Mouse (Mus musculus): Measurements from ENCODE around the gene Gm28043.

Gm28043 gene

DNA sequence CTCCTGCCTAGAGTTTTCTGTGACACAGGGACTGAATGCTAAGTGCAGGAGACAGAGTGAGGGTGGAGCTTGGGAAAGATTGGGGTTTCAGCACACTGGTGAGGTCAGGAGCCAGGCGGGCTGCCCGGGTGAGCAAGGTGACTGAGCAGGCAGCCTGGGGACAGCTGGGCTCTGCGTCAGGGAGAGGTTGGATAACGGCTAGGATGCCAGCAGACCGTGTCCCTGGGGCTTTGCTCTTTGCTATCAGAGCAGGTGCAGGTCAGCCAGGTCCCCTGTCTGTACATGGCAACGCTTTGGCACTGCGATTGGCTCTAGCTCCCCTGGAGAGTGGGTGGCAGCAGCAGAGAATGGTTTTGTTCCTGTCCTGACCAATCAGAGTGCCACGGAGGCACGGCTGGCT lies 12.6 kb downstream of the Gm28043 start:
- DNase-seq (ENCODE audit: low spot score), result no peak

DNA sequence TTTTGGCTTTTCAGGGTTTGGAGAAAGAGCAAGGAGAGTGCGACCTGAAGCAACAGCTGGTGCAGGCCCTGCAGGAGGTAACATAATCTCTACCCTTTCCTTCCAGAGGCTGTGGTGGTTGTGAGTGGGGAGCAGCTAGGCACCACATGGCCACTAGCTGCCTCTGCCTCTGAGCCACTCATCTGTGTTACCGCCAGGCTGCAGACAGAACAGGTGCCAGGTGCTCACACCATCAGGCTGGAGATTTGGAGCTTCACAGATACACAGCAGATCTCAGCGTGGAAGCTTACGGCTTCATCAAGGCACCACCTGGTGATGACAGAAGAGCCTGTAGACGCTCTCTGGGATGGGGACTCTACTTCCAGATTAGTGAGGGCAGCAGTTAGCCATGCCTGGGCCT lies 14.3 kb downstream of the Gm28043 start:
- DNase-seq (ENCODE audit: low spot score), result no peak

DNA sequence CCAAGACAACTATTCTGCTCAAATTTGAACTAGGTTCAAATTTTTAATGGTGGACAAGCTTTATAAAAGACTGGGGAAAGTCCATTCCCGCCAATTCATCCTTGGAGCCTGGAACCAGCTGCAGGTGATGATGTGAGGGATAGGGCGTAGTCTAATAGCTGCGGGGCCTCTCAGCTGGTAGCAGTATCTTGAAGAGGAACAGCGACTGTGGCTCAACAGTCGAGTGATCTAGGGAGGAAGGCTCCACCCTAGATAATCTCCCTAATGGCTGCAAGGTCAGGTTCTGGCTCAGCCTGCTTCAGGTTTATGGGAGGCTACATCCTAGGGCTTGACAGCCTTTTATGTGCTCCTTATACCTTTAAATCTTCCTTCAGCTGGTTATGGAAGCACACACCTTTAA lies 14.9 kb downstream of the Gm28043 start:
- no peak for DNase-seq (ENCODE audit: low spot score)

DNA sequence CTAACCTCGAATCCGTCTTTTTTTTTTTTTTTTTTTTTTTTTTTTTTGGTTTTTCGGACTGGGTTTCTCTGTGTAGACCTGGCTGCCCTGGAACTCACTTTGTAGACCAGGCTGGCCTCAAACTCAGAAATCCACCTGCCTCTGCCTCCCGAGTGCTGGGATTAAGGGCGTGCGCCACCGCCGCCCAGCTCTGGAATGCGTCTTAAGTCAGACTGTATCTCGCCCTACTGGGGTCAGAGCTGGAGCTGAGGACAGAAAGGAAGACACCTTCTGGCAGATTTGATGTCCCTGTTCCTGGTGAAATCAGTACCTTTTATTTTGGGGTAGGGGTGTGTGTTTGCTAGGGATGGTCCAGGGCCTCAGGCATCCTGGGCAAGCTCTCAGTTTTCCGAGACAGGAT lies 17.6 kb downstream of the Gm28043 start:
- DNase-seq (ENCODE audit: low spot score), result no peak

DNA sequence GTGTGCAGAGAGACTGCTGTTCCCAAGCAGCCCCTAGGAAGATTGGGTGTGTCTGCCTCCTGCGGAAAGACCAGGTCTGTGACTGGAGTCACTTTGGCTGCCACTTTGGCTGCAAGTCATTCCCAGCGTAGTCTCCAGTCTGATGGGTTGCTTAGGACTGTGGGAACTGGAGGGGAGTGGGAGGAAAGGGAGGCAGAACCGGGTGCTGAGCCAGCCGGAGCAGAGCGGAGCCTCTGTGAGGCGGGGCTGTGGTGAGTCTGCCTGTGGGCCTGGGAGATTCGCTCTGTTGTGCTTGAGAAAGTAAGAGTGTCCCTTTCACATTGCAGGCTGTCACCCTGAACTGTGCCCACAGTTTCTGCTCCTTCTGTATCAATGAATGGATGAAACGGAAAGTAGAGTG lies 20.8 kb downstream of the Gm28043 start:
- DNase-seq (ENCODE audit: low spot score), result no peak

DNA sequence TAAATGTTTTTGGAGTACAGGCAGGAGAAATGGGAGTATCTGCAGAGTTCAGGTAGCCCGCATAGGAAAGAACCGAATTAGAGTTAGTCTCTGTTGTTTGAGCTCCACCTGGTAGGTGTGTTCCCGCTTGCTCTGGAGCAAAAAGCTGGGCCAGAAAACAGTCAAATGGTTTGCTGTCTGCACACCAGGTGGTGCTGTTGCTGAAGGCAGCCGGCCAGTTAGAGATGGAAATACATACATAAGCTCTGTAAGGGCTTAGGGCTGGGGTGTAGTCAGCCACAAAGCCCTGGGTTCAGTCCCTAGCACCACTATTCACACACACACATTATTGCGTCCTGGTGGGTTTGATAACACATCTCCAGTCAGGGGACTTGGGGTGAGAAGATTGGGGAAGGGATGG lies 21.4 kb downstream of the Gm28043 start:
- DNase-seq (ENCODE audit: low spot score), result no peak

DNA sequence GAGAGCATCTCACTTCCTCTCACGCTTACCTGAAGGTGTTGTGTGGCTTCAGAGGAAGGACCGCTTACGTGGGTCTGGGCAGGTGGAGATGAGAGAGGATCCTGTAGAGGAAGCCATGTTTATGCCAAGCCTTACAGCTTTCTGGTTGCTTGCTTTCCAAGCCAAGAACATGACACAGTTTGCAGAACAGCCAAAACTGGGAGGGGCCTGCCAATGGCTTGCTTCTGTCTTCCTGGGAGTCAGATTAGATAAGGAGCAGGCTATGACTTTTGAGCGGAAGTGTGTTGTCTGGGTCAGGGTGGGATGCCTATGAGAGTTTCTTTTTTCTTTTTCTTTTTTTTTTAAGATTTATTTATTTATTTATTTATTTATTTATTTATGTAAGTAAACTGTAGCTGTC lies 22.7 kb downstream of the Gm28043 start:
- no peak for DNase-seq (ENCODE audit: low spot score)

DNA sequence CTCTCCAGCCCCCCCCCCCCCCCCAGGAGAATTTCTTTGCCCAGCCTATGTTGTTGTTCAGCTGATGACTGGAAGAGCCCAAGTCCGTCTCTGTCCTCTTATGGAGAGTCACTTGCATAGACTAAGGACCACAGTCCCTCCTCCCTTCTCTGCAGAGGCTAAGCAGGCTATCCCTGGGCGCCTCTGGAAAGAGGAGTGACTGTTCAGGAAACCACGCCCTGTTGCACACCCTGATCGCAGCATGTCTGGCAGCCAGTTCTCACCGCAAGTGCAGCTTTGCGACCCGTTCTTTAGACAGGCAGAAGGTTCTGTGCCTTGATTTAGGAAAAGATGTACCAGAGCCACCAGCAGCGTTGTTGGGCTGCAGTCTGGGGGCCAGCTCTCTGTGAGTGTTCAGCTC lies 23.2 kb downstream of the Gm28043 start:
- no peak for DNase-seq (ENCODE audit: low spot score)

DNA sequence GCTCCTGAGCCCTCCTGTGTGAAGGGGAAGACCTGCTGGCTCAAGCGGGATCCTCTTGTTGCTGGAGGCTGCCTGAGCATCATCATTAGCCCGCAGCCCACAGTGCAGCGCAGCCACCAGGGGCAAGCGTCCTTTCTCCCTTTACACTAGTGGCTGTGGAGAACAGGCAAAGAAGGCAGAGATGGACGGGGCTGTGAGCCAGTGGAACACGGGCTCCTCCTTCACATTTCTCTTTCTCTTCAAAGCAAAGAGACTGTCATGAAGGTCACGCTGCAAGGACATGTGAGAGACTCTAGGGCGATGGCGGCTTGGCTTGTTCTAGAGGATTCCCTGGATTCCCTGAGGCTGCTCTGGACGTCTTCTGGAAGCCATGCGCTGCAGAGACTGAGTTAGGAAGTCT lies 26.3 kb downstream of the Gm28043 start:
- DNase-seq (ENCODE audit: low spot score), result no peak

DNA sequence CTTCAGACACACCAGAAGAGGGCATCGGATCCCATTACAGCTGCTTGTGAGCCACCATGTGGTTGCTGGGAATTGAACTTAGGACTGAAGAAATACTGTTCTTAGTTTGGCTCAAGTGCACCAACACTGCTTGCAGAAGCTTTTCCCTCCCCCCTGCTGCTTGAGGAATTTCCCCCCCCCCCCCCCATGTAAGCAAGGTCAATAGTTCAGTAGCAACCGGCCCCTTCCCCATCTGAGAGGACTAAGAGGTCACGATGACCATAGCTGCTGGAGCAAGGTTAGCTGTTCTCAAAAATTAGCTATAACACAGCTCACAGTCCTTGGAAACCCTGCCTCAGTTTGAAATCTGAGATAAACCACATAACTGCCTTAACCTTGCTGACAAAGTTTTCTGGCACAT lies 27.5 kb downstream of the Gm28043 start:
- no peak for DNase-seq (ENCODE audit: low spot score)

DNA sequence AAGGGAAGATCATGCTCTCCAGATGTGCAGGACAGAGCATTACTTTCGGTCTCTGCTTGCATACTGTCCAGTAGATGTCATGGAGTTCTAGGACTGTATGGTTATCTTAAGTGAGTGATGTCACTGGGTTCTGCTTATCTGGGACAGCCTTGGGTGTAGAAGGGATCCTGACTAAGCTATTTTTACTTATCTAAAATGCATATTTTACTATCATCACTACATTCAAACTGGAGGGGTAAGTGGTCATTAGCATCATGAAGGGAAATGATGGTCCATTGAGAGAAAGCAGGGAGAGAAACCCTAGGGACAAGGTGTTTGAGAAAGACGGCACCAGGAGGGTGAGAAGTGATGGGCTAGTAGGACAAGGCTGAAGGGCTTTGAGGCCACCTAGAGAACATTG lies 43.6 kb downstream of the Gm28043 start:
- DNase-seq (ENCODE audit: low spot score), result no peak

DNA sequence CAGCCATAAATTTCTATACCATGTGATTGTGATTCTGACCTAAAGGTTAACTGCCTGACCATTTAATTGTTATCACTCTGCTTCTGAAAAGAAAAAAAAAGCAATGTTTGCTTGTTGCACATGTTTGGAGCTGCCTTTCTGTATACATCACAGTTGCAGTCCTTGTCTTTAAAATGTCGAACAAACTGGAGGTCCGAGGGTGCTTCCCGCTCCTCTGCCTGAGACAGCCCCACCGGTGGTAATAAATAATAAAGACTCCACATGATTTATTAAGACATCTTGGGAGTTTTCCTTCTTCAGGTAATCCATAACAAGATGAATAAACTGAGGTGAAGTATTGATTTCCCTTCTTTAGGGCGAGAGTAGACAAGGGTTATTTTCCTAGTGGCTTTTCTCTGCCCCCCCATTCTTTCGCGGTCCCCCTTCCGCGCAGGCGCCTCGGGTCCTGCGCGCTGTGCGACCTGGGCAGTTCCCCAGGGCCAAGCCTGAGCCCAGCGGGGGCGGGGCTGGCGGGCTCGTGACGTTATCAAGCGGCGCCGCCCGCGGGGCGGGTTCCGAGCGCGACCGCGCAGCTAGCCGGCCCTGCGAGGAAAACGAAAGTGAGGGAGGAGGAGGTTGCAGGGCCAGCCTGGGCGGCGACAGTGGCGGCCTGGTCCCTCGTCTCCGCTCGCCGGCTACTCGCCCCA lies 45.5 kb downstream of the Gm28043 start, which contains the start of gene Cmtr1:
TSS of gene Cmtr1 (plus strand) at position 520 of the 686 bp plus-strand sequence.
- DNase-seq (ENCODE audit: low spot score), result peak; percentile 92

DNA sequence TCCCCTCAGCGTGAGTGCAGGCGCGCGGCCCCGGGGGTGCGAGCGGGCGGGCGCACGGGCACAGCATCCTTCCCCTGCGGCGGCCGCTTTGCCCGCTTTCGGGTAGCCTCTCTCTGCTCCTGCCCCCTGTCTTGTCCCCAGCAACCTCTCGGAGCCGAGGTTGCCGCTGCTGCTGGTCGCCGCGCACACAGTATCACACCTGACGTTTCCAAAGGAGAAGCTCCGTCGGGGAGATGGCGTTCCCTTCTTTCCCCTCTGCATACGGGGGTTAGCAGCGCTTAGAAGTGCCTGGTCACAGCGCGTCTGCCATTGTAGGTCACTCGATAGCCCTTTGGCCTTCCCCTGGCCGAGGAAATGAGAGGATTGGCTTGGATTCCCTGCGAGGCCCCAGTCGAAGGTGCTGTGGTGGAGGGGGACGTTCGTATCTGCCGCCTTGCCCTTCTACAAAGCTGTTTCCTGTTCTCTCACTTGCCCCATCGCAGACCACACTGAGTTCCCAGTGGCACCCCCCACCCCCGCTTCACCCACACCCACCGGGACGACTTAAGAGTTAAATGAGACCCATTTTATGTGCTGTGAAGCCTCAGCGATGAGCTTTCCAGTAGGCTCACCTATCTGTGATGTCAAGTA lies 46.2 kb downstream of the Gm28043 start:
- DNase-seq (ENCODE audit: low spot score), result no peak

DNA sequence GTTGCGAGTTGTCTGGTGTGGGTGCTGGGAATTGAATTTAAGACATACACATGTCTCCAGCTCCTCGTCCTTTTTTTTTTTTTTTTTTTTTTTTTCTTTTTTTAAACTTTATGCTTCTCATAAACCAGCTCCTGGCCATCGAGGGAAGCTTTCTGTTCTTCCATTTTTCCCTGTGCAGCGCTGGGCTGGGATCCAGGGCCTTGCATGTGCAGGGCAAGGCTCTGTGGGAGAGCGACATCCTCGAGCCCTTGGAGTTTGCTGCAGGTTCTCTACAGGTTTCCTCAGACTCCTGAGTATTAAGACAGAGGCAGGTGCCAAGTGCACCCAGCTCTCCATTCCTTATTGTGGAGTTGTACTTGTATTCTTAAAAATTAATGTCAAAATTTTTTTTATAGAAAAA lies 47.5 kb downstream of the Gm28043 start:
- no peak for DNase-seq (ENCODE audit: low spot score)

DNA sequence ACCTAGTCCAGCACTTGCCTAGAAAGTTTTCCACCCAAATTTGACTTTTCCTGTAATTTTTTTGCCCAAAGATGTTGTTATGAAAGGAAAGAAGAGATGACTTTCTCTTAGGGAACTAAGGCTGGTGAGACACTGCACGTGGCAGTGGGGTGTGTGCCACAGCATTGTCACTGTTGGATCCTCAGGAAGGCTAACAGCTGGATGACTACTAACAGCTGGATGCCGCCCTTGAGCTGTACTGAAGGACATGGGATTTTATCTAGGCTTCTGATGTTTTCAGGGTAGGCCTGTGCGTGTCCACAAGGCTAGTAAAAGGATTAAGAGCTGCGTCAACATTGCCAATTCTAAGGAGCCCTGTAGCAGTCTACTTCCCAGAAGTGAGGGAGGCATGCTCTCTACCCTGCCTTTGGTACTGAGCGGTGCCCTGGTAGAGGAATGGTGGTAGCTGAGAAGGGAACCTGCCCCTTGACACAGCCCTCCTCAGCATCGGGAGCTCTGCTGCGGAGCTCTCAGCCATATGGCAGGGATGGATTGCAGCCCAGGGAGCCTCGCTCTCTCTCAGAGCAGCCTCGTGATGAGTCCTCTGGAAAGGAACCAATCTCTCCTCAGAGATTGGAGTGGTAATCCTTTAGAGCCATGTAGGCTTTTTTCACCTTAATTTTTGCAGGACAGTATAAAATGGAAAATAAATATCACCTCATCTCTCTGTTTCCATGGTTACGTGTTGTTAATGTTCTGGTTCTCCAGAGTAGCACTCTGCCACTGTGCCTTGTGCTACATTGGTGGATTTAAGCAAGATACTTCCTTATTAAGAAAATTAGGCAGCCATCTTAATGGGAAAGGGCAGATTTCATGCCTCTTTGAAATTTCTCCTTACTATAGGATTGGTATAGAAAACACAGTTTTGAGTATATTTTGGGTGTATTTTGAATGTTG lies 53.6 kb downstream of the Gm28043 start:
- no peak for DNase-seq (ENCODE audit: low spot score)

DNA sequence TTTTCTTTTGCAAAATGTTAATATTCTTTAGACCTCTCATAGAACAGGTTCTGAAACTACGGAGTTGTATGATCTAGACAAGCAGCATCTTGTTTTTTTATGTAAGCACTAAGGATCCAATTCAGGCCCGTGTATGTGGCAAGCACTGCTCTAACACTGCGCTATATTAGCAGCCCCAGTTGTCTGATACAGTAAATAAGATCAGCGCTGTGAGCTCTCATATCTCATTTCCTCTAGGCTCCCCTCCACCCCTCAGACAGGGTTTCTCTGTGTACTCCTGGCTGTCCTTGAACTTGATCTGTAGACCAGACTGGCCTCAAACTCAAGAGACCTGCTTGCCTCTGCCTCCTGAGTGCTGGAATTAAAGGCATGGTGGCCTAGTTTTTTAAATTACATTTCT lies 54.4 kb downstream of the Gm28043 start:
- DNase-seq (ENCODE audit: low spot score), result no peak

DNA sequence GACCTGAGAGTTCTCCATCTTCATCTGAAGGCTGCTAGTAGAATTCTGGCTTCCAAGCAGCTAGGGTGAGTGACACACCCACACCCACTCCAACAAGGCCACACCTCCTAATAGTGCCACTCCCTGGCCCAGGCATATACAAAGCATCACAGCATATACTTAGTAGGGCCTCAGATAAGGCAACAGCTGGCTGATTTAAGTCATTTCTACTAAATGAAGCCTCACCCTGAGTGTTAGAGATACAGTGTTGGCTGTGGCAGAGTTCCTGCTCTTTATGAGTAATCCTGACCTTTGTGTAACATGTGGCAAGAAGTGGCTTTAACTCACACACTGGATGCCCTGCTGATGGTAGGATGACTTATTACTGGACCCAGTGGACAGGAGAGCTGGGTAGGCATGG lies 55.3 kb downstream of the Gm28043 start:
- no peak for DNase-seq (ENCODE audit: low spot score)

DNA sequence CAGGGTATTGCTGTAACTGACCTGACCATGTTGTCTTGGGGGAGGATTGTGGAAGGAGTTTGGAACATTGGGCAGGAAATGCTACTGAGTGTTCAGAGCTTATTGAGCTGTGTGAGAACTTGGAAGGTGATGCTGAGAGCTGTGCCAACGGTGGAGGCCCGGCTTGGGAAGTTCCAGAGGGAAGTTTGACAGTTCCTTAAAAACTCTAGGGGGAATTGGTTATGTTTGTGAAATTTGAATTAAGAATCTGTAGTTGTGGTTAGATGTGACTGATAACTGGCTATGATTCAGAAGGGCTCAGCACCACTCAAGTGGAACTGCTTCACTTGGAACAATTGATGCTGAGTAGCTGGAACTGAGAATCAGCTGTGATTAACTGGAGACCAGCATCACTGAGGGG lies 56.3 kb downstream of the Gm28043 start:
- DNase-seq (ENCODE audit: low spot score), result no peak

DNA sequence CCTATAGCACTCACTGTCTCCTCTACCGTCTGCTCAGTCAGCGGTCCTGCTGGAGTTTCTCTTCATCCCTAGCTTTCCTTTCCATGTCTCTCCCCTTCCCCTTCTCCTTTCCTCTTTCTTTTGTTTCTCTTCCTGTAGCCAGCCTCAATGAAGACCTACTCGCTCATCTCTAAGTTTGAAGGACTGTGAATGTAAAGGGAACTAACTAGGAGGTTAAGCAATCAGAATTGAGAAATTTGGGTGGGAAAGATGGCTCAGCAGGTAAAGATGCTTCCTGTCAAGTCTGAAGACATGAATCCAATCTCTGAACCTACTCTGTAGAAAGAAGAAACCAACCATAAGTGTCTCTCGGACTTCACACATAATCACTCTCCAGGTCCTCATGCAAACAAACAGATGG lies 58.6 kb downstream of the Gm28043 start:
- no peak for DNase-seq (ENCODE audit: low spot score)

DNA sequence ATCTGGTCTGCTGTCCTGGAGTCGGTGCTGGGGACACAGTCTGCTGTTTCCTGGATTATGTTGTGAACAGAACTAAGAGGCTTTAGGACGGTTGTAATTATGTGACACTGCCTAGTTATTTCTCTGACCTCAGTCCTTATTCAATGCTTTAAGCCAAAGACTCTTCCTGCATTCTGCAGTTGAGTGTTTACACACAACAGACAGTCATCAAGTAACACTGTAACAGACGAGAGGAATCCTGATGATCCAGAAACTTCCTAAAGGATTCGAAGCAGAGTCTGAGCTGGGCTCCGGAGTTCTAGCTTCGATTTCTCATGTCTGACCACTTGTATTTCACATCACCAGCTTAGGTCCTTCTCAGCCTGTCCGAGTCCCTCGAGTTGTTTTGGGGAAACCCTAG lies 63.9 kb downstream of the Gm28043 start:
- DNase-seq (ENCODE audit: low spot score), result no peak

DNA sequence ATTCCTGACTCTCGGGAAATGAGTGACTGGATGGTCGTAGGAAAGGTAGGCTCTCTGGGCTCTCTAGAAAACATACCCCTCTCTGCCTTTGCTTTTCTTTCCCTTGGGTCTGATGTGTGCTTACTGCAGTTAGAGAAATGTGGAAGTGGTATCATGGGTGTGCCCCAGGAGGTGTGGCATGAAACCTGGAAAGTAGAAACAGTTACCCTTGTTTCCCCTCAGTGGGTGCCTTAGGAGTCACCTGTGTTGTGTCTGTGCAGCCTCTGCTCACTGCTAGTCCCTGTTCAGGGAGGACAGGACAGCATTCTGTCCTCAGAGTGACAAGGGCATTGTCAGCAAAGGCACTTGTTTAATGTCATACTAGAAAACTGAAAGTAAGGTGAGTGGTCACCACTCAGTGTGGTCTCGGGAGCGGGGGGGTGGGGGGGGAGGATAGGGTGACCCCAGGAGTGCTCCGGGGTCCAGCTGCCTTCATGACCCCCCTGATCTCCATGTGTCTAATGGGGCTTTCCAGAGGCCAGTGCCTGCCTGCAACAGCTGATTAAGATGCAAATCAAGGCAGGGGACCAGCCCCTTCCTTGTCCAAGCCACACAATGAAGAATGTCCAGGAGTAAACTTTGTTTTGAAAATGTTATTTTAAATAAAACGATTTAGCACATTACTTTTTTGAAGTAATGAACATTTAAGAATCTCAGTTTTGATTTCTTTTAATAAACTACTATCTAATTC lies 64.5 kb downstream of the Gm28043 start:
- no peak for DNase-seq (ENCODE audit: low spot score)

DNA sequence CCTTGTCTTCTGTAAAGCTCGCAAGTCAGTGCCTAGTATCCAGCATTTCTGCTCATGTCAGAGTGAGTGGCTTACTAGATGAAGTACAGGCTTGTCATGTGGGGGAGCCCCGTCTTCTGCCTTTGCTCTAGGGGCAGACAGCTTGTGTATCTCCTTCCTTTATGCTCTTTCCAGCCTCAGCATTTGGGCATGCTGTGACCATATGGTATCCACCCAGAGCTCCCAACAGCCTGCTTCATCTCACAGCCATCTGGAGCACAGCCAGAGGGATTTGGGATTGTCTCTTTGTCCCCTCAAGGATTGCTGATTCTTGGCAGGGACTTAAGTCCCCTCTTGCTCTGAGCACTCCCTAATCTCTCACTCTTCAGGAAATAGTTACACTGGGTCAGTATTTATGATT lies 65.5 kb downstream of the Gm28043 start:
- no peak for DNase-seq (ENCODE audit: low spot score)

Data from ovary, postnatal 10 days (tissue).